10 mouse cellular contexts compared by ENCODE assay signal in genomic region chr7:125335586-125336165, GRCm38 (mm10).
A peak's percentile ranks its signal among the peaks of the same experiment; 100 is the strongest.
DNase-seq lines count a peak whose midpoint lies in the region; ATAC-seq and TF ChIP-seq lines count a peak whose summit lies in the region.
"Had no signal": no experiment of that assay in that cellular context is flagged by ENCODE, and none has a peak within 500 bp of the region (broad histone marks: within the 10 kb centered on the region; RNA-seq: fewer than 3 reads in every experiment).

No protein-coding gene starts in this region.

- H3K4me1 ChIP-seq in neural tube, embryonic 14.5 days (ENCODE audit: control insufficient read depth, insufficient read depth, low read length), result no peaks in the 10 kb centered on the region
- H3K4me1 ChIP-seq: liver, embryonic 15.5 days had no signal

- no peak overlapping the region for H3K4me2 ChIP-seq in neural tube, embryonic 14.5 days (ENCODE audit: low read depth, low read length)
- H3K4me2 ChIP-seq: liver, embryonic 15.5 days had no signal

- ATAC-seq in neural tube, embryonic 14.5 days (ENCODE audit: low read depth), result peak; percentile 84

- H3K9me3 ChIP-seq in neural tube, embryonic 14.5 days (ENCODE audit: control insufficient read depth, low read length), result no peaks in the 10 kb centered on the region
- H3K9me3 ChIP-seq: liver, embryonic 15.5 days had no signal

- H3K36me3 ChIP-seq in neural tube, embryonic 14.5 days (ENCODE audit: control insufficient read depth, insufficient read depth, low read length), result no peaks in the 10 kb centered on the region
- H3K36me3 ChIP-seq: liver, embryonic 15.5 days had no signal

- intact Hi-C loops in left cerebral cortex, adult 2 months (cut with DNase I), result no loop called here

- no peak overlapping the region for H3K9ac ChIP-seq in neural tube, embryonic 14.5 days (replicated peaks; ENCODE audit: low read depth, low read length)
- H3K9ac ChIP-seq: liver, embryonic 15.5 days had no signal

- no peak overlapping the region for H3K27ac ChIP-seq in neural tube, embryonic 14.5 days (ENCODE audit: low read depth, low read length)
- H3K27ac ChIP-seq in left cerebral cortex, adult 2 months, result no peak overlapping the region
- H3K27ac ChIP-seq: liver, embryonic 15.5 days had no signal

- 23% methylated on average over 3 of the region's 3 CpGs for WGBS in neural tube, embryonic 14.5 days

- H3K27me3 ChIP-seq in neural tube, embryonic 14.5 days (ENCODE audit: control insufficient read depth, insufficient read depth, low read length), result peaks cover 3% of the 10 kb centered on the region; the same call in 1 of the 2 replicates
- H3K27me3 ChIP-seq: liver, embryonic 15.5 days had no signal

- TF ChIP-seq CTCF in left cerebral cortex, adult 2 months (IDR thresholded peaks at IDR 0.05), result no peak

- DNase-seq in lung, adult 18-20 months, result peak; percentile 4 to 11
- no peak for DNase-seq in lung, postnatal 4 days
- peak; percentile 40 for DNase-seq in brain, embryonic 18.5 days (ENCODE audit: low read depth, low spot score)
- DNase-seq in cerebellum, adult 9-10 months, result peak; percentile 61
- DNase-seq in spleen, adult 18-20 months, result no peak
- DNase-seq in left cerebral cortex, adult 2 months (ENCODE audit: extremely low spot score in 1 of 2, low spot score in 2 of 2), result no peak
- DNase-seq: kidney, adult 8-10 months; thymus, postnatal 4 days had no signal

- H3K4me3 ChIP-seq in neural tube, embryonic 14.5 days (ENCODE audit: low read depth, low read length), result no peak overlapping the region
- no peak overlapping the region for H3K4me3 ChIP-seq in left cerebral cortex, adult 2 months
- H3K4me3 ChIP-seq: liver, embryonic 15.5 days had no signal

Comparison
In these comparisons a context has a peak if more than half of its experiments do, and no peak if none do; other contexts are left out.
1. DNase-seq: peak in lung, adult 18-20 months (2 of 2), brain, embryonic 18.5 days (single experiment) and cerebellum, adult 9-10 months (single experiment); none in lung, postnatal 4 days (0 of 2), spleen, adult 18-20 months (0 of 2) and left cerebral cortex, adult 2 months (0 of 2).